Mouse (Mus musculus): ENCODE measurements at regions not wholly inside any gene's neighbourhood (a gene's known extent, or its start where the extent isn't known, plus 50 kb on each side); places are given as distances from the start of the nearest gene placed in this dataset.

DNA sequence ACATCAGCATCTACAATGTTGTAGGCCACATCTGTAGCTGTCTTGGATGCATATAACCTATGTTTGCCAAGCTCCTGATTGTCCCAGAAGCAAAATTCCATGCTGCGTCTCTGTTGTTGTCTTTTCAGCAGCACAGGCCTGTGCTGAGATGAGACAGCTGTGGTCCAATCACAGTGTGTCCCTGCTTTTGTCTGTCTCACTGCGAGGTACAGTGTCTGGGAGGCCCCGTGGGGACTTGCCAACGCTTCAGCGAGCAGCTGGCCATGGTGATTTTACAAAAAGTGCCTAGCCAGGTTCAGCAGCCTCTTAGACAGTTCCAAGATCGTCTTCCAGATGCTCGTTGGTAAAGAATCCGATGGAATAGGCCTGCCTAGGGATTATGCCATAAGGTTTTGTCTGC is 114.6 kb upstream of the Mkln1 start:
- TF ChIP-seq CTCF (IDR thresholded peaks at IDR 0.05; ENCODE audit: control insufficient read depth, insufficient read depth, insufficient read length) (no peak), MAX (IDR thresholded peaks at IDR 0.05) (no peak)

Data from C2C12 (cell line).